Mouse (Mus musculus) thymus, postnatal 14 days (tissue): Measurements from ENCODE around the gene Card11.

Experiments
- DNase-seq: peaks from one replicate; pipeline ENCODE4 v3.0.0; 2021

The Card11 gene

GRCm38 (mm10) chr5:140900866-140901265 lies 99.5 kb downstream of the Card11 start:
- DNase-seq: no peak

- DNase-seq: peak; percentile 50
Measured at GRCm38 (mm10) chr5:140891080-140891479, 109.3 kb downstream of the Card11 start.

GRCm38 (mm10) chr5:140890050-140890449 lies 110.3 kb downstream of the Card11 start:
- peak; percentile 53 for DNase-seq

- DNase-seq: peak; percentile 77
Measured at GRCm38 (mm10) chr5:140889539-140889938, 110.8 kb downstream of the Card11 start.

GRCm38 (mm10) chr5:140887871-140888270 lies 112.5 kb downstream of the Card11 start:
- DNase-seq: no peak

GRCm38 (mm10) chr5:140884966-140885365 lies 115.4 kb downstream of the Card11 start:
- DNase-seq: peak; percentile 38

- no peak for DNase-seq
Measured at GRCm38 (mm10) chr5:140882391-140882790, 118.0 kb downstream of the Card11 start.

GRCm38 (mm10) chr5:140880151-140880550 lies 120.2 kb downstream of the Card11 start:
- no peak for DNase-seq

GRCm38 (mm10) chr5:140878644-140879043 lies 121.7 kb downstream of the Card11 start:
- DNase-seq: peak; percentile 37

- no peak for DNase-seq
Measured at GRCm38 (mm10) chr5:140873736-140874307, 126.6 kb downstream of the Card11 start.

GRCm38 (mm10) chr5:140873039-140873551 lies 127.3 kb downstream of the Card11 start:
- DNase-seq: peak; percentile 30

GRCm38 (mm10) chr5:140872532-140873038 lies 127.8 kb downstream of the Card11 start:
- DNase-seq: peak; percentile 84

- peak; percentile 67 for DNase-seq
Measured at GRCm38 (mm10) chr5:140871241-140871640, 129.1 kb downstream of the Card11 start.

GRCm38 (mm10) chr5:140869034-140869433 lies 131.3 kb downstream of the Card11 start:
- DNase-seq: peak; percentile 80

GRCm38 (mm10) chr5:140859730-140860129 lies 140.7 kb downstream of the Card11 start:
- DNase-seq: no peak

GRCm38 (mm10) chr5:140858335-140858734 lies 142.0 kb downstream of the Card11 start:
- peak; percentile 66 for DNase-seq

GRCm38 (mm10) chr5:140857432-140858154 lies 142.8 kb downstream of the Card11 start:
- peak; percentile 40 for DNase-seq

GRCm38 (mm10) chr5:140855909-140856530 lies 144.4 kb downstream of the Card11 start:
- DNase-seq: no peak

- DNase-seq: no peak
Measured at GRCm38 (mm10) chr5:140854700-140855099, 145.7 kb downstream of the Card11 start.

GRCm38 (mm10) chr5:140853723-140854122 lies 146.7 kb downstream of the Card11 start:
- no peak for DNase-seq

GRCm38 (mm10) chr5:140852435-140852996 lies 147.9 kb downstream of the Card11 start:
- no peak for DNase-seq

GRCm38 (mm10) chr5:140847300-140847729 lies 153.1 kb downstream of the Card11 start:
- DNase-seq: peak; percentile 44

- DNase-seq: no peak
Measured at GRCm38 (mm10) chr5:140841942-140842341, 158.4 kb downstream of the Card11 start.
